Mouse (Mus musculus): ENCODE measurements around the gene Olfr1217. TPM values are rescaled to one million over a fixed set of nuclear protein-coding genes. Genes with fewer than 3 reads are reported as not detected.
"Not testable (repeated sequence)": the region's sequence is repeated elsewhere in the genome, so short reads cannot be mapped to it uniquely, and the experiment has no call there.

Gene Olfr1217
- polyA plus RNA-seq (2012; ENCODE audit: insufficient read depth, insufficient read length, missing spikeins), result not detected in 2 replicates

GRCm38 (mm10) chr2:89031965-89032364 is at the start of gene Olfr1217:
TSS of gene Olfr1217 (minus strand) at chr2:89032065.
- Histone ChIP-seq H3K27ac (ENCODE audit: insufficient read depth, low read depth, low read length) (no peak within 1 kb of the TSS), H3K4me1 (ENCODE audit: control insufficient read depth, insufficient read depth, low read length) (no peaks in the 10 kb centered on the region), H3K4me3 (ENCODE audit: insufficient read depth, low read length) (no peak within 1 kb of the TSS)
- TF ChIP-seq POLR2A (IDR thresholded peaks at IDR 0.05; ENCODE audit: borderline replicate concordance, low read depth, low read length) (no peak), CTCF (IDR thresholded peaks at IDR 0.05; ENCODE audit: low read depth, low read length) (no peak)

GRCm38 (mm10) chr2:89081487-89081886 is 49.6 kb upstream of the Olfr1217 start:
- Histone ChIP-seq H3K27ac (ENCODE audit: insufficient read depth, low read depth, low read length) (no peak overlapping the region), H3K4me3 (ENCODE audit: insufficient read depth, low read length) (no peak overlapping the region), H3K4me1 (ENCODE audit: control insufficient read depth, insufficient read depth, low read length) (no peaks in the 10 kb centered on the region)
- TF ChIP-seq POLR2A (IDR thresholded peaks at IDR 0.05; ENCODE audit: borderline replicate concordance, low read depth, low read length) (no peak), CTCF (IDR thresholded peaks at IDR 0.05; ENCODE audit: low read depth, low read length) (no peak)

DNA sequence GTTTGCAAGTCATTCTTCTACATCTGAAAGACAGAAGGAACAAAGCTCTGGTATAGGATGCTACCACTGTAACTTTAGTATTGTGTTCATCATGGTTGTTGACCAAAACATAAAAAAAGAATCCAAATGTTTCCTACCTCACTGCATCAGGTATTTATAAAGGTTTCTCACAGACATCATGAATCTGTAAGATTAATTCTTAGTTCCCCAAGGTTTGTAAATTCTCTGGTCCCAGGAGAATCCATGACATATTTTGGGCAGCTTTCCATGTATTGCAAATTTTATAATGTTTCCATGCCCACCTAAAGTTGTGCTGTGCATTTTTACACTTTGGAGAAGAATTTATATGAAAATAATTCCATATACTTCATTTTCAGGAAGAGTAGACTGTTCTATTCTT is 29.2 kb upstream of the Olfr1217 start, which contains the start of gene Olfr1218:
Olfr1218 (minus strand) TSS at position 101 of the 400 bp plus-strand sequence.
- H3K27ac ChIP-seq (ENCODE audit: insufficient read depth, low read depth, low read length), result no peak within 1 kb of the TSS
- no peak for TF ChIP-seq CTCF (IDR thresholded peaks at IDR 0.05; ENCODE audit: low read depth, low read length)
- no peak for TF ChIP-seq POLR2A (IDR thresholded peaks at IDR 0.05; ENCODE audit: borderline replicate concordance, low read depth, low read length)
- no peaks in the 10 kb centered on the region for H3K4me1 ChIP-seq (ENCODE audit: control insufficient read depth, insufficient read depth, low read length)
- no peak within 1 kb of the TSS for H3K4me3 ChIP-seq (ENCODE audit: insufficient read depth, low read length)

DNA sequence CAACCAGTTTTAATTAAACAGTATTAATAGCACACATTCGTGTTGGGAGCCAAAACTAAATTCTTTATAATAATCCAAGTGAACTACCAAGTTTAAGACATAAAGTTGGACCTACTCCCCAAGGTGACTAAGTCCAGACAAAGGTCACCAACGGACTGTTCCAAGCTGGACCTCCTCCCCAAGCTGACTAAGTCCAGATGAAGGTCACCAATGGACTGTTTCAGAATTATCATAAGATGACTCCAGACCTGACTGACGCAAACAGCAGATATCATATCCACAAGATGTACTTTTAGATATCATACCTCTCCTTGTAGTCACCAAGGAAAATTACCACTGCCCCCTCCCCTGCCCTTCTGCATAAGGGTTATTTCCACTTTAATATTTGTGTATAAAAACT is 10.4 kb downstream of the Olfr1217 start:
- H3K4me3 ChIP-seq (ENCODE audit: insufficient read depth, low read length); H3K4me1 ChIP-seq (ENCODE audit: control insufficient read depth, insufficient read depth, low read length); H3K27ac ChIP-seq (ENCODE audit: insufficient read depth, low read depth, low read length): not testable (repeated sequence)

DNA sequence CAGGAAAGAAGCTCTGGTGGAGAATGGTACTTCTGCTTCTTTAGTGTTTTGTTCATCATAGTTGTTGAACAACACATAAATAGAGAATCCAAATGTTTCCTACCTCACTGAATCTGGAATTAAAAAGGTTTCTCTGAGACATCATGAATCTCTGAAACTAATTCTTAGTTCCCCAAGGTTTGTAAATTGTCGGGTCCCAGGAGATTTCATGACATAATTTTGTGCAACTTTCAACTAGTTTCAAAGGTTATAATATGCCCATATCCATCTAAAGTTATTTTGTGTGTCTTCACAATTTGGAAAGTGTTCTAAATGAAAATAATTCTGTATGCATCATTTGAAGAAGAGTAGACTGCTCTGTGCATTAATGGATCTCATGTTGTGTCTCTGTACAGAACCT is 13.6 kb downstream of the Olfr1217 start, which contains the start of gene Olfr1216:
Olfr1216 (minus strand) TSS at position 101 of the 400 bp plus-strand sequence.
- H3K4me1 ChIP-seq (ENCODE audit: control insufficient read depth, insufficient read depth, low read length), result no peaks in the 10 kb centered on the region
- TF ChIP-seq CTCF (IDR thresholded peaks at IDR 0.05; ENCODE audit: low read depth, low read length), result no peak
- TF ChIP-seq POLR2A (IDR thresholded peaks at IDR 0.05; ENCODE audit: borderline replicate concordance, low read depth, low read length), result no peak
- no peak within 1 kb of the TSS for H3K27ac ChIP-seq (ENCODE audit: insufficient read depth, low read depth, low read length)
- no peak within 1 kb of the TSS for H3K4me3 ChIP-seq (ENCODE audit: insufficient read depth, low read length)

DNA sequence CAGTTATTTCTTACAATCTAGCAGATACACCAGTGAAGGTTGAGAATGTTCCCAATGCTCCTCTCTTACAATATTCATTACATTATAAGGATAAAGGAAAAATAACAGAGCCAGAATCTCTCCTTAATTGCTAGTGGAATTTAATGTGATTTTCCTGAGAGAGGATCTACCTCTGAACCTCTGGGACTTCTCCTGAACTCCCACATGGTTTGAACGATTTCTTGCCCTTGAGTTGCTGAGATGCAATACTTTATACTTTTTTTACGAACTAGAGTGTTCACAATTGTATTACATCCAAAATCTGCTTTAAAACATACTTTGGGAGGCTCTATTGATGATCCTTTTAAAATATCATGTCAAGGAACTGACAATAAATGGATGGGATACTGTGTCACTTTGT is 25.0 kb downstream of the Olfr1217 start, which contains the start of gene Olfr1215:
Olfr1215 (minus strand) TSS at position 101 of the 400 bp plus-strand sequence.
- Histone ChIP-seq H3K4me1 (ENCODE audit: control insufficient read depth, insufficient read depth, low read length) (no peaks in the 10 kb centered on the region; the same call in 1 of the 2 replicates), H3K27ac (ENCODE audit: insufficient read depth, low read depth, low read length) (no peak within 1 kb of the TSS), H3K4me3 (ENCODE audit: insufficient read depth, low read length) (no peak within 1 kb of the TSS)
- TF ChIP-seq POLR2A (IDR thresholded peaks at IDR 0.05; ENCODE audit: borderline replicate concordance, low read depth, low read length) (no peak), CTCF (IDR thresholded peaks at IDR 0.05; ENCODE audit: low read depth, low read length) (no peak)

DNA sequence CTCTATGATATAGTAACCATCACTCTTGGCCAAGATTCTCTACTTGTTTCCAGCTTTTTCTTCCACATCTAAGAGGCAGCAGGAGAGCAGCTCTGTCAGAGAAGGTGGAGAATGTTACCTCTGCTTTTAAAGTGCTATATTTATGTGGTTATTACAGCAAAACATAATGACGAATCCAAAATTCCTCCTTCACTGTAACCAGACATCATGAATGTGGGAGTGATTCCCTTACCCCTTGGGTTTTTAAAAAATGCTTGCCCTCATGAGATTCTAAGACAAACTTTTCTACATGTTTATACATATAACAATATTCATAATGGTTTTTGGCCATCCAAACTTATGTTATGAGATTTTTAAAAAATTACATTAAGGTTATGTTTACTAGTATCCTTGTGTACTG is 39.3 kb downstream of the Olfr1217 start, which contains the start of gene Olfr1214:
Olfr1214 (minus strand) TSS at position 101 of the 400 bp plus-strand sequence.
- TF ChIP-seq CTCF (IDR thresholded peaks at IDR 0.05; ENCODE audit: low read depth, low read length) (no peak), POLR2A (IDR thresholded peaks at IDR 0.05; ENCODE audit: borderline replicate concordance, low read depth, low read length) (no peak)
- H3K4me1 ChIP-seq (ENCODE audit: control insufficient read depth, insufficient read depth, low read length), result no peaks in the 10 kb centered on the region

GRCm38 (mm10) chr2:88980181-88980580 is 51.7 kb downstream of the Olfr1217 start, which contains the start of gene Gm13762:
TSS of gene Gm13762 (minus strand) at chr2:88980281.
- Histone ChIP-seq H3K4me1 (ENCODE audit: control insufficient read depth, insufficient read depth, low read length) (peaks cover 5% of the 10 kb centered on the region), H3K27ac (ENCODE audit: insufficient read depth, low read depth, low read length) (no peak within 1 kb of the TSS), H3K4me3 (ENCODE audit: insufficient read depth, low read length) (no peak within 1 kb of the TSS)
- TF ChIP-seq CTCF (IDR thresholded peaks at IDR 0.05; ENCODE audit: low read depth, low read length), result no peak
- TF ChIP-seq POLR2A (IDR thresholded peaks at IDR 0.05; ENCODE audit: borderline replicate concordance, low read depth, low read length), result no peak

More for the DNA sequence above, 39.3 kb downstream of the Olfr1217 start, which contains the start of gene Olfr1214:
- Histone ChIP-seq H3K4me3 (ENCODE audit: insufficient read depth, low read length) (no peak within 1 kb of the TSS), H3K27ac (ENCODE audit: insufficient read depth, low read depth, low read length) (no peak within 1 kb of the TSS)

Other genes starting within 250 kb of the Olfr1217 start
- gene Olfr1201, start 239.0 kb downstream of the Olfr1217 start, polyA plus RNA-seq (2012; ENCODE audit: insufficient read depth, insufficient read length, missing spikeins), result not detected in 2 replicates
- gene Olfr1202, start 217.6 kb downstream of the Olfr1217 start, polyA plus RNA-seq (2012; ENCODE audit: insufficient read depth, insufficient read length, missing spikeins), result not detected in 2 replicates
- not detected in 2 replicates for gene Olfr1205, start 202.3 kb downstream of the Olfr1217 start, polyA plus RNA-seq (2012; ENCODE audit: insufficient read depth, insufficient read length, missing spikeins)
- gene Olfr1204, start 182.8 kb downstream of the Olfr1217 start, polyA plus RNA-seq (2012; ENCODE audit: insufficient read depth, insufficient read length, missing spikeins), result not detected in 2 replicates
- not detected in 2 replicates for gene Olfr1206, start 168.8 kb downstream of the Olfr1217 start, polyA plus RNA-seq (2012; ENCODE audit: insufficient read depth, insufficient read length, missing spikeins)
- gene Olfr1208, start 129.8 kb downstream of the Olfr1217 start, polyA plus RNA-seq (2012; ENCODE audit: insufficient read depth, insufficient read length, missing spikeins), result not detected in 2 replicates
- not detected in 2 replicates for gene Olfr1209, start 116.9 kb downstream of the Olfr1217 start, polyA plus RNA-seq (2012; ENCODE audit: insufficient read depth, insufficient read length, missing spikeins)
- gene Olfr1211, start 94.0 kb downstream of the Olfr1217 start, polyA plus RNA-seq (2012; ENCODE audit: insufficient read depth, insufficient read length, missing spikeins), result not detected in 2 replicates
- not detected in 2 replicates for gene Olfr1212, start 78.1 kb downstream of the Olfr1217 start, polyA plus RNA-seq (2012; ENCODE audit: insufficient read depth, insufficient read length, missing spikeins)
- not detected in 2 replicates for gene Gm13762, start 51.8 kb downstream of the Olfr1217 start, polyA plus RNA-seq (2012; ENCODE audit: insufficient read depth, insufficient read length, missing spikeins)
- gene Olfr1214, start 39.4 kb downstream of the Olfr1217 start, polyA plus RNA-seq (2012; ENCODE audit: insufficient read depth, insufficient read length, missing spikeins), result not detected in 2 replicates
- not detected in 2 replicates for gene Olfr1215, start 25.1 kb downstream of the Olfr1217 start, polyA plus RNA-seq (2012; ENCODE audit: insufficient read depth, insufficient read length, missing spikeins)
- not detected in 2 replicates for gene Olfr1216, start 13.7 kb downstream of the Olfr1217 start, polyA plus RNA-seq (2012; ENCODE audit: insufficient read depth, insufficient read length, missing spikeins)
- not detected in 2 replicates for gene Olfr1218, start 29.1 kb upstream of the Olfr1217 start, polyA plus RNA-seq (2012; ENCODE audit: insufficient read depth, insufficient read length, missing spikeins)
- 0.37 TPM in 1 of 2 replicates, not detected in the other for gene Olfr1219, start 51.4 kb upstream of the Olfr1217 start, polyA plus RNA-seq (2012; ENCODE audit: insufficient read depth, insufficient read length, missing spikeins)
- gene Olfr1220, start 74.8 kb upstream of the Olfr1217 start, polyA plus RNA-seq (2012; ENCODE audit: insufficient read depth, insufficient read length, missing spikeins), result not detected in 2 replicates
- not detected in 2 replicates for gene Olfr1221, start 85.2 kb upstream of the Olfr1217 start, polyA plus RNA-seq (2012; ENCODE audit: insufficient read depth, insufficient read length, missing spikeins)
- gene Olfr1222, start 101.0 kb upstream of the Olfr1217 start, polyA plus RNA-seq (2012; ENCODE audit: insufficient read depth, insufficient read length, missing spikeins), result not detected in 2 replicates
- gene Olfr1223, start 119.5 kb upstream of the Olfr1217 start, polyA plus RNA-seq (2012; ENCODE audit: insufficient read depth, insufficient read length, missing spikeins), result not detected in 2 replicates
- gene Olfr1224-ps1, start 132.0 kb upstream of the Olfr1217 start, polyA plus RNA-seq (2012; ENCODE audit: insufficient read depth, insufficient read length, missing spikeins), result not detected in 2 replicates
- gene Olfr1225, start 142.6 kb upstream of the Olfr1217 start, polyA plus RNA-seq (2012; ENCODE audit: insufficient read depth, insufficient read length, missing spikeins), result not detected in 2 replicates
- gene Olfr1226, start 168.0 kb upstream of the Olfr1217 start, polyA plus RNA-seq (2012; ENCODE audit: insufficient read depth, insufficient read length, missing spikeins), result not detected in 2 replicates
- gene Olfr1228, start 222.0 kb upstream of the Olfr1217 start, polyA plus RNA-seq (2012; ENCODE audit: insufficient read depth, insufficient read length, missing spikeins), result not detected in 2 replicates